Mouse (Mus musculus) G1E (cell line): Measurements from ENCODE around the gene Glyr1.

Experiments
- CTCF ChIP-seq: IDR thresholded peaks from 2 replicates; pipeline ENCODE4 v1.5.1; 2012; ENCODE audit warnings: low read depth, low read length, inconsistent platforms, mixed read lengths
- GATA1 ChIP-seq: IDR thresholded peaks from 2 replicates; pipeline ENCODE4 v1.6.1; 2012; ENCODE audit warnings: borderline replicate concordance, low read length, inconsistent platforms, mixed read lengths
- GATA2 ChIP-seq: IDR thresholded peaks from 2 replicates; pipeline ENCODE4 v1.6.1; 2012; ENCODE audit warnings: low read depth, low read length, inconsistent platforms, borderline replicate concordance
- POLR2AphosphoS5 ChIP-seq: IDR thresholded peaks from 2 replicates; pipeline ENCODE4 v1.6.1; 2012; ENCODE audit warnings: low read depth, low read length, inconsistent platforms; ENCODE audit not compliant: insufficient replicate concordance
- TAL1 ChIP-seq: conservative IDR thresholded peaks from 2 replicates; pipeline ENCODE4 v1.6.1; 2012; ENCODE audit warnings: low read depth, low read length, inconsistent platforms, mixed read lengths

GRCm38 (mm10) chr16:5007067-5007466 is 42.6 kb downstream of the Glyr1 start, which contains the start of gene Smim22:
- TF ChIP-seq CTCF = no peak
- no peak for TF ChIP-seq GATA1
- no peak for TF ChIP-seq POLR2AphosphoS5
- no peak for TF ChIP-seq TAL1
- no peak for TF ChIP-seq GATA2
